Mouse (Mus musculus) liver, embryonic 12.5 days (tissue): ENCODE results near the gene Fbxo9. TPM values are rescaled to one million over a fixed set of nuclear protein-coding genes. Genes with fewer than 3 reads are reported as not detected.

ENCODE experiments used
- polyA plus RNA-seq: library from polyadenylated mRNA; unstranded; fragments of >200 nt; fragmentation: Nextera tagmentation; extraction: Ambion mirVana; gene quantifications from 2 replicates; pipeline ENCODE4 v1.2.1, GENCODE M21; 2016

The Fbxo9 gene
- polyA plus RNA-seq, 1 experiment from 2014 or later, result 74.8 TPM

Other genes with a start within 250 kb of the Fbxo9 start
- 28.1 and 28.8 TPM in 2 replicates for gene Elovl5, start 191.7 kb downstream of the Fbxo9 start, polyA plus RNA-seq
- gene Gcm1, start 57.1 kb downstream of the Fbxo9 start, polyA plus RNA-seq, result not detected in 2 replicates
- 7.0 and 7.4 TPM in 2 replicates for gene Ick, start 127 bp upstream of the Fbxo9 start, polyA plus RNA-seq
- 20.0 and 22.1 TPM in 2 replicates for gene Gsta4, start 73.7 kb upstream of the Fbxo9 start, polyA plus RNA-seq
- not detected in 2 replicates for gene Gsta1, start 121.6 kb upstream of the Fbxo9 start, polyA plus RNA-seq
- not detected in 2 replicates for gene Gm3776, start 148.1 kb upstream of the Fbxo9 start, polyA plus RNA-seq
- not detected in 2 replicates for gene Gm10639, start 180.9 kb upstream of the Fbxo9 start, polyA plus RNA-seq
- not detected in 2 replicates for gene Omt2a, start 205.7 kb upstream of the Fbxo9 start, polyA plus RNA-seq
- not detected in 2 replicates for gene Omt2b, start 218.5 kb upstream of the Fbxo9 start, polyA plus RNA-seq
- gene Gsta2, start 246.7 kb upstream of the Fbxo9 start, polyA plus RNA-seq, result 0.18 TPM in 1 of 2 replicates, not detected in the other